Mouse (Mus musculus): ENCODE data around the gene Slc37a3. TPM values are rescaled to one million over a fixed set of nuclear protein-coding genes. Genes with fewer than 3 reads are reported as not detected.
"Not testable (repeated sequence)": the region's sequence is repeated elsewhere in the genome, so short reads cannot be mapped to it uniquely, and the experiment has no call there.

Slc37a3 gene
- total RNA-seq, 2 experiments from 2014 or later = 0.59 to 3.4 TPM

DNA sequence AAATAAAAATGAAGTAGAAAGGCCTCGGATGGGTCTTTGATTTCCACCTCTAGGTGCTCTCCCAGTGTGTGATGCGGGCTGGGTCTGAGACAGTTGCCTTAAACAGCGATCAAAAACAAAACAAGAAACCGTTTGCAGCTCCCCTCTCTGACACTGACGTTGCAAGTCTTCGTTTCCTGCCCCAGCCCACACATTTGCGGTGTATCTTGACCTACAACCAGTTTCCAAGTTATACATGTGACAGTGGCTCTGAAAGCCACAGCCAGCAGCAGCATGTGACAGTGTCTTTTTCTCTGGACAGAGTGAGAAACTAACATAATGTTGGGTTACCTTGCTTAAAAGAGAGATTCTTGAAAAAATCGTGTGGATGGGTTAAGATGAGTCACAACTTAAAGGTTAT, 2.3 kb upstream of the Slc37a3 start:
- ATAC-seq (replicated peaks; ENCODE audit: poor library complexity) = peak; percentile 51

- peak; percentile 71 for ATAC-seq (replicated peaks; ENCODE audit: poor library complexity)
Measured at GRCm38 (mm10) chr6:39379224-39379623, 1.7 kb upstream of the Slc37a3 start.

DNA sequence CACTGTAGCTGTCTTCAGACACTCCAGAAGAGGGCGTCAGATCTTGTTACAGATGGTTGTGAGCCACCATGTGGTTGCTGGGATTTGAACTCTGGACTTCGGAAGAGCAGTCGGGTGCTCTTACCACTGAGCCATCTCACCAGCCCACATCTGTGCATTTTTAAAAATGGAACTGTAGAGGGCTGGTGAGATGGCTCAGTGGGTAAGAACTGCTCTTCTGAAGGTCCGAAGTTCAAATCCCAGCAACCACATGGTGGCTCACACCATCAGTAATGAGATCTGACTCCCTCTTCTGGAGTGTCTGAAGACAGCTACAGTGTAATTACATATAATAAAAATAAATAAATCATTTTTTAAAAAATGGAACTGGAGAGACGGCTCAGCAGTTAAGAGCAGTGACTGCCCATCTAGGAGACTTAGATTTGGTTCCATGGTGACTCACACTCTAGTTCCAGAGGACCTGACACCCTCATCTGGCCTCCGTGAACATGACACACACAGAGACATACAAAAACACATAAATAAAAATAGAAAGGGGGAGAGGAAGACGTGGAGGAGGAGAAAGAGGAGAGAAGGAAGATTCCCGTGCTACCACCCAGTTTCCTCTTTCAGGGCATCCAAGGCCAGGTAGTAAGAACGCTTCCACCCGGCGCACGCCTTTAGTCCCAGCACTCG, 823 bp upstream of the Slc37a3 start:
- ATAC-seq (replicated peaks; ENCODE audit: poor library complexity) = not testable (repeated sequence)

GRCm38 (mm10) chr6:39376775-39377174, 700 bp downstream of the Slc37a3 start:
- ATAC-seq (replicated peaks; ENCODE audit: poor library complexity) = no peak

DNA sequence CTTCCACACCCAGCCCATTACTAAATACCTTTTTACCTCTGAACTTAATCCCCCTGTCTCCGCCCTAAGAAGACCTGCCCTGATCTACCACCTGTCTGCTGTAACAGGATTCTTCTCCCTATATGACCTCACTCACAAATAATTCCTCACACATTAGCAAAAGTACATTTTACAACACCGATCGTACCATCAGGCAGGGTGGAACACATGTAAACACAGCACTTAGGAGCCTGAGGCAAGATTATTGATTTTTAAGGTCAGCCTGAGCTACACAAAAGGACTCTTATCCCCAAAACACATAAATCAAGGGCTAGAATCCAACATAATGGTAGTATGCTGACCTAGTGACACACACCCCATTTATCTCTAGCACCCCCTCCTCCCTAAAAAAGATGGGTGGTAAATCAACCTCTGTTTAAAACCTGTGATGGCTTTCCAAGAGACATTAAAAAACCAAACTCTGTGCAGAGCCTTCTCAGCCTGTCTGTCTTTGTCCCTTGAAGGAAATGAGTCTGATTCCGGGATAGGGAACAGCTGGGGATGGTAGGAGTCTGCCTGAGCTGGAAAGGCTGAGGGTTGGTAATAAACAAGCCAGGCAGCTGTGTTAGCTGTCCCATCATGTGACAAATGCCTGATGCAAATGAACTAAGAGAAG, 4.0 kb downstream of the Slc37a3 start:
- no peak for ATAC-seq (replicated peaks; ENCODE audit: poor library complexity)

DNA sequence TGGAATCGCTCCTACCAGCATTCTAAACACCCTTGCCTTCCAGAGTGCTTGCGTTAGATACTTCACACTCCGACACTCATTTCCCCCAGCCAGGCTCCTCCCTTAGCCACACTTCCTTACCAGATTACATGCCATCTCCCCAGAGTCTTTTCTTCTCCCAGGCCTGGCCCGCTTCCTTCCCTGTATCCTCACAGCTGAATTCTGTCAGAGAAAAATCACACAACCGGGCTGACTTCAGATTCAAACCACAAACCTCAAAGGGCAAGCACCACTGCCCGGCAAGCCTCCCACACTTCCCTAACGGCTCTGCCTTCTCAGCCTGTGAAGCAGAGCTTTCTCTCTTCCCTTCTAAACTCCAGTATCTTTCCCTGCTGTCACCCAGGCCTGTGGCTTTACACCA, 4.7 kb downstream of the Slc37a3 start:
- ATAC-seq (replicated peaks; ENCODE audit: poor library complexity) = peak; percentile 84

GRCm38 (mm10) chr6:39372042-39372441, 5.4 kb downstream of the Slc37a3 start:
- ATAC-seq (replicated peaks; ENCODE audit: poor library complexity) = no peak

GRCm38 (mm10) chr6:39369631-39370030, 7.8 kb downstream of the Slc37a3 start:
- ATAC-seq (replicated peaks; ENCODE audit: poor library complexity) = no peak

- ATAC-seq (replicated peaks; ENCODE audit: poor library complexity) = peak; percentile 72
Measured at GRCm38 (mm10) chr6:39362684-39363083, 14.8 kb downstream of the Slc37a3 start.

- not testable (repeated sequence) for ATAC-seq (replicated peaks; ENCODE audit: poor library complexity)
Measured at GRCm38 (mm10) chr6:39359207-39359606, 18.3 kb downstream of the Slc37a3 start.

- no peak for ATAC-seq (replicated peaks; ENCODE audit: poor library complexity)
Measured at GRCm38 (mm10) chr6:39348946-39349345, 28.5 kb downstream of the Slc37a3 start.

- no peak for ATAC-seq (replicated peaks; ENCODE audit: poor library complexity)
Measured at GRCm38 (mm10) chr6:39347880-39348814, 29.3 kb downstream of the Slc37a3 start.

GRCm38 (mm10) chr6:39346991-39347501, 30.4 kb downstream of the Slc37a3 start:
- 0 out of 2 replicates have a peak, but pooled peaks have one; percentile 7 for ATAC-seq (replicated peaks; ENCODE audit: poor library complexity)

DNA sequence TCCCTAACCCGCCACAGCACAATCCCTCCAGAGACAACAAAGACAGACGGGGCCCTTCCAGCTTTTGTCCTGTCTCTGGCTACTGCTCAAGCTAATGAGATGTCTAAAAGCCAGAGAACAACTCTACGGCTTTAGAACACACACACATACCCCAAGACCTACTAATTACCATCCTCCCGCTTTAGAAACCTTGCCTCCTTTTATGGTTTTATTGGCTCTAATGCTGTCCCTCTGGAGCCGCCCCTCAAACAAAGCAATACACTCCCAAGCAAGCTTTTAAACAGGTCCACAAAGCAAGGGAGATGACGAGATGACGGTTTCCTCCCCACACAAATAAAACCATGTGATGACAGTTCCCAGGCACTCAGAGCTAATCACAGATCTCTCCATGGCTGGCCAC, 32.0 kb downstream of the Slc37a3 start:
- ATAC-seq (replicated peaks; ENCODE audit: poor library complexity) = no peak

GRCm38 (mm10) chr6:39344020-39344419, 33.5 kb downstream of the Slc37a3 start:
- peak; percentile 98 for ATAC-seq (replicated peaks; ENCODE audit: poor library complexity)

- 0 out of 2 replicates have a peak, but pooled peaks have one; percentile 41 for ATAC-seq (replicated peaks; ENCODE audit: poor library complexity)
Measured at GRCm38 (mm10) chr6:39341798-39342197, 35.7 kb downstream of the Slc37a3 start.

DNA sequence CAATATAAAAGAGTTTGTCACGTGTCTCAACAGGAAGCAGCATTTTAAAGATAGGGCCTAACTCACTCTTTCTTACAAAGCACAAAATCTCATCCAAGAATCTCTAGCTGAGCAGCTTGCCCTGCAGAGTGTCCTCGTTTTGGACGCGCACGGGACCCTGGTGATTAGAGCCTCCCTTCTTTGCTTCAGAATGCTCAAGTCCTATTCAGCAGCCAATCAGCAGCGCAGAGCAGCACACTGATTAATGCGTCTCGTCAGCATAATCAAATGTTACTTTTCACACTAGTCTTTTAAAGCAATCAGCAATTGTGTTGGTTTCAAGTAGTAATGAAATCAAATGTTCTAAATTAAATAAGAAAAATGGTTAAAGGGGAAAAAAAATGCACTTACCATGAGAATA, 39.1 kb downstream of the Slc37a3 start:
- no peak for ATAC-seq (replicated peaks; ENCODE audit: poor library complexity)

- peak; percentile 39; the same call in 1 of the 2 replicates for ATAC-seq (replicated peaks; ENCODE audit: poor library complexity)
Measured at GRCm38 (mm10) chr6:39334873-39335272, 42.6 kb downstream of the Slc37a3 start.

GRCm38 (mm10) chr6:39334224-39334623, 43.3 kb downstream of the Slc37a3 start:
- ATAC-seq (replicated peaks; ENCODE audit: poor library complexity) = peak; percentile 65

GRCm38 (mm10) chr6:39331998-39332700, 45.3 kb downstream of the Slc37a3 start:
- ATAC-seq (replicated peaks; ENCODE audit: poor library complexity) = no peak

Measured in megakaryocyte progenitor cell, adult 5-6 weeks (primary cell).